Mouse (Mus musculus) heart, embryonic 12.5 days (tissue): ENCODE results near the gene Ubac2. TPM values are rescaled to one million over a fixed set of nuclear protein-coding genes. Genes with fewer than 3 reads are reported as not detected.

Experiments
- ATAC-seq: fragments of 200-750 bp; cut with Nextera tagmentation; 2 replicates; pipeline ENCODE4 v1.8.0; 2017; ENCODE audit warnings: moderate TSS enrichment, moderate library complexity; ENCODE audit not compliant: insufficient number of reproducible peaks, low FRiP score
- H3K27ac ChIP-seq: fragments of 300-500 bp; sonication (generic); 2 replicates; pipeline ENCODE4 v1.5.1; 2016; ENCODE audit warnings: mild to moderate bottlenecking, moderate library complexity; ENCODE audit not compliant: poor library complexity, severe bottlenecking
- H3K27me3 ChIP-seq: fragments of 300-500 bp; sonication (generic); replicated peaks from 2 replicates; pipeline ENCODE4 v1.6.1; 2016; ENCODE audit warnings: mild to moderate bottlenecking, moderate library complexity
- H3K36me3 ChIP-seq: fragments of 300-500 bp; sonication (generic); 2 replicates; pipeline ENCODE4 v1.6.1; 2016; ENCODE audit warnings: mild to moderate bottlenecking, moderate library complexity
- H3K4me1 ChIP-seq: fragments of 300-500 bp; sonication (generic); replicated peaks from 2 replicates; pipeline ENCODE4 v1.6.1; 2016; ENCODE audit warnings: mild to moderate bottlenecking
- H3K4me2 ChIP-seq: fragments of 300-500 bp; sonication (generic); 2 replicates; pipeline ENCODE4 v1.6.1; 2016; ENCODE audit warnings: mild to moderate bottlenecking, moderate library complexity
- H3K4me3 ChIP-seq: fragments of 300-500 bp; sonication (generic); 2 replicates; pipeline ENCODE4 v1.5.1; 2016; ENCODE audit warnings: mild to moderate bottlenecking
- H3K9ac ChIP-seq: fragments of 300-500 bp; sonication (generic); 2 replicates; pipeline ENCODE4 v1.6.1; 2016; ENCODE audit warnings: mild to moderate bottlenecking, moderate library complexity
- H3K9me3 ChIP-seq: fragments of 300-500 bp; sonication (generic); replicated peaks from 2 replicates; pipeline ENCODE4 v1.6.1; 2016; ENCODE audit warnings: mild to moderate bottlenecking, moderate library complexity
- WGBS: fragments of 180-500 bp; shearing (Covaris S2); methylation state at CpG from one replicate; pipeline ENCODE4 v1.1.7; 2016; 5-methylcytosine and 5-hydroxymethylcytosine counted together
- polyA plus RNA-seq: library from polyadenylated mRNA; unstranded; fragments of >200 nt; fragmentation: Nextera tagmentation; extraction: Ambion mirVana; gene quantifications from 2 replicates; pipeline ENCODE4 v1.2.1, GENCODE M21; 2016

Gene Ubac2
- polyA plus RNA-seq, 1 experiment from 2014 or later, result 56.9 TPM

GRCm38 (mm10) chr14:121951399-121952045 is 73.1 kb downstream of the Ubac2 start:
- Histone ChIP-seq H3K9me3 (no peaks in the 10 kb centered on the region), H3K36me3 (no peaks in the 10 kb centered on the region), H3K9ac (no peak overlapping the region), H3K27me3 (no peaks in the 10 kb centered on the region), H3K4me2 (no peak overlapping the region), H3K4me3 (no peak overlapping the region), H3K27ac (no peak overlapping the region), H3K4me1 (peaks cover 15% of the 10 kb centered on the region)
- no peak for ATAC-seq
- WGBS, result 43% methylated on average over 2 of the region's 2 CpGs

GRCm38 (mm10) chr14:121952046-121952400 is 73.6 kb downstream of the Ubac2 start:
- Histone ChIP-seq H3K4me2 (no peak overlapping the region), H3K4me3 (no peak overlapping the region), H3K27ac (no peak overlapping the region), H3K9ac (no peak overlapping the region), H3K36me3 (no peaks in the 10 kb centered on the region), H3K9me3 (no peaks in the 10 kb centered on the region), H3K27me3 (no peaks in the 10 kb centered on the region), H3K4me1 (peaks cover 11% of the 10 kb centered on the region)
- no peak for ATAC-seq
- WGBS, result 86% methylated on average over 5 of the region's 5 CpGs

GRCm38 (mm10) chr14:121954129-121954528 is 75.7 kb downstream of the Ubac2 start:
- 49% methylated on average over 11 of the region's 11 CpGs for WGBS
- peaks cover 16% of the 10 kb centered on the region for H3K4me1 ChIP-seq
- 0 out of 2 replicates have a peak, but pooled peaks have one; percentile 37 for ATAC-seq

GRCm38 (mm10) chr14:121954608-121955007 is 76.2 kb downstream of the Ubac2 start:
- WGBS, result 87% methylated on average over 12 of the region's 12 CpGs
- 0 out of 2 replicates have a peak overlapping the region, but pooled peaks have one; percentile 8 for H3K4me2 ChIP-seq
- ATAC-seq, result no peak

More at GRCm38 (mm10) chr14:121954129-121954528, 75.7 kb downstream of the Ubac2 start:
- Histone ChIP-seq H3K27me3 (no peaks in the 10 kb centered on the region), H3K36me3 (no peaks in the 10 kb centered on the region), H3K27ac (no peak overlapping the region), H3K4me2 (peak overlapping the region; percentile 8; the same call in 1 of the 2 replicates), H3K4me3 (no peak overlapping the region), H3K9ac (no peak overlapping the region), H3K9me3 (no peaks in the 10 kb centered on the region)

GRCm38 (mm10) chr14:121955176-121955795 is 76.9 kb downstream of the Ubac2 start:
- Histone ChIP-seq H3K4me3 (no peak overlapping the region), H3K9me3 (no peaks in the 10 kb centered on the region), H3K27ac (no peak overlapping the region), H3K4me2 (no peak overlapping the region), H3K27me3 (no peaks in the 10 kb centered on the region), H3K36me3 (no peaks in the 10 kb centered on the region), H3K9ac (no peak overlapping the region), H3K4me1 (peaks cover 16% of the 10 kb centered on the region)
- no peak for ATAC-seq
- WGBS, result 83% methylated on average over 5 of the region's 5 CpGs

More at GRCm38 (mm10) chr14:121954608-121955007, 76.2 kb downstream of the Ubac2 start:
- Histone ChIP-seq H3K27me3 (no peaks in the 10 kb centered on the region), H3K27ac (no peak overlapping the region), H3K36me3 (no peaks in the 10 kb centered on the region), H3K9ac (no peak overlapping the region), H3K4me1 (peaks cover 16% of the 10 kb centered on the region), H3K4me3 (no peak overlapping the region), H3K9me3 (no peaks in the 10 kb centered on the region)

- H3K9me3 ChIP-seq, result no peaks in the 10 kb centered on the region
- H3K4me1 ChIP-seq, result peaks cover 23% of the 10 kb centered on the region
- WGBS, result 85% methylated on average over 5 of the region's 5 CpGs
- H3K4me3 ChIP-seq, result no peak overlapping the region
- no peak for ATAC-seq
- H3K9ac ChIP-seq, result no peak overlapping the region
- no peak overlapping the region for H3K4me2 ChIP-seq
- H3K27me3 ChIP-seq, result no peaks in the 10 kb centered on the region
- no peak overlapping the region for H3K27ac ChIP-seq
- H3K36me3 ChIP-seq, result no peaks in the 10 kb centered on the region
Observed at GRCm38 (mm10) chr14:121956291-121956690, 77.9 kb downstream of the Ubac2 start.

GRCm38 (mm10) chr14:121957176-121957871 is 78.9 kb downstream of the Ubac2 start:
- Histone ChIP-seq H3K27me3 (no peaks in the 10 kb centered on the region), H3K36me3 (no peaks in the 10 kb centered on the region), H3K4me1 (peaks cover 27% of the 10 kb centered on the region), H3K27ac (no peak overlapping the region), H3K9me3 (no peaks in the 10 kb centered on the region), H3K9ac (no peak overlapping the region), H3K4me3 (no peak overlapping the region), H3K4me2 (no peak overlapping the region)
- 88% methylated on average over 10 of the region's 10 CpGs for WGBS
- no peak for ATAC-seq

- no peak overlapping the region for H3K4me3 ChIP-seq
- no peaks in the 10 kb centered on the region for H3K9me3 ChIP-seq
- no peak overlapping the region for H3K9ac ChIP-seq
- no peaks in the 10 kb centered on the region for H3K36me3 ChIP-seq
- no peak overlapping the region for H3K4me2 ChIP-seq
- H3K27me3 ChIP-seq, result no peaks in the 10 kb centered on the region
- WGBS, result 79% methylated on average over 3 of the region's 3 CpGs
- H3K4me1 ChIP-seq, result peaks cover 36% of the 10 kb centered on the region
- ATAC-seq, result no peak
- H3K27ac ChIP-seq, result no peak overlapping the region
Observed at GRCm38 (mm10) chr14:121958041-121958750, 79.8 kb downstream of the Ubac2 start.

- Histone ChIP-seq H3K27ac (no peak overlapping the region), H3K9ac (no peak overlapping the region), H3K4me2 (no peak overlapping the region), H3K36me3 (no peaks in the 10 kb centered on the region), H3K9me3 (no peaks in the 10 kb centered on the region), H3K4me3 (no peak overlapping the region), H3K4me1 (peaks cover 44% of the 10 kb centered on the region), H3K27me3 (no peaks in the 10 kb centered on the region)
- no peak for ATAC-seq
- WGBS, result 81% methylated on average over 10 of the region's 10 CpGs
Observed at GRCm38 (mm10) chr14:121958751-121959537, 80.5 kb downstream of the Ubac2 start.

- Histone ChIP-seq H3K4me3 (no peak overlapping the region), H3K27ac (no peak overlapping the region), H3K9ac (no peak overlapping the region), H3K4me2 (no peak overlapping the region), H3K9me3 (no peaks in the 10 kb centered on the region), H3K27me3 (no peaks in the 10 kb centered on the region), H3K4me1 (peaks cover 43% of the 10 kb centered on the region), H3K36me3 (no peaks in the 10 kb centered on the region)
- no peak for ATAC-seq
- 91% methylated on average over 3 of the region's 3 CpGs for WGBS
Observed at GRCm38 (mm10) chr14:121959538-121959980, 81.1 kb downstream of the Ubac2 start.
